Mouse (Mus musculus): ENCODE results near the gene Crybg3. TPM values are rescaled to one million over a fixed set of nuclear protein-coding genes. Genes with fewer than 3 reads are reported as not detected.
A peak's percentile ranks its signal among the peaks of the same experiment; 100 is the strongest.

The Crybg3 gene
- polyA plus RNA-seq (2012; rRNA removed): 3.3 and 4.3 TPM in 2 replicates

DNA sequence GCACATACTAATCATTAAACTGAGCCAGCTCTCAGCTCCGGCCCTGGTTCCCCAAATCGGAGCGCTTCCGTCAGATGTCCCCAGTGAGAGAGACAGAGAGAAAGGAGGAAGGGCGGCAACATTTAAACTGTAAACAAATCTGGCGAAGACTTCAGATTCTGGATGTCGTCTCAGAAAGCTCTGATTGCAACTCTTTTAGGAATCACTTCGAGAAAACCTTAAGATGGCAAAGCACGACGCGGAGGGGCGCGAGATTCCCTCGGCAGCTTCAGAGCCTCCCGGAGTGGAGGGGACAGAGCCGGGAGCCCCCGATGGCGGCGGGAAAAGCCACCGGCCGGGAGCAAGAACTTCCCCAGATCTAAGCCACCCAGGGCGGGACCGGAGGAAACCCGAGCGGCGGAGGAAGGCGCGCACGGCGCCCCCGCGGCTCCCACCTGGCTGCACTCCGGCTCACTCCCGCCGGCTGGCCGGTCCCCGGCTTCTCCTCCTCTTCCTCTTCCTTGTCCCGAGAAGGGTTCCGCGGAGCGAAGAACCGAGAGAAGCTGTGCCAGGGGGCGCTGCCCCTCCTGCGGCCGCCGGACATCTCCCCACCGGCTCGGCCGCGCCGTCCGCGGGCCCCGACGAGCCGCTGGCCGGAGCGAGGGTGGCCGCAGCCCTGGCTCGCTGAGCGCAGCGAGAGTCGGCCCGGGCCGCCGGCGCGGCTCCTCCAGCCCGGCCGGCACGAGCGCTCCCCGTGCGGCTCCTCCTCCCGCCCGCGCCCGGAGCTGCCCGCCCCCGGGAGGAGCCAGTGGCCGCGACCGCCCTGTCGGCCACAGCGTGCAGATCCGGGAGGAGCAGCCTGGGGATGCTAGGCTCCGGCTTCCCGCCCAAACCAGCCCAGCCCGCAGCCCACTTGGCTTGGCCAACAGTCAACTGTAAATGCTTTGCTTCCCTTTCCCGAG, at the start of gene Crybg3:
Gene Crybg3, minus strand, starts transcription at position 669 of the 941 bp plus-strand sequence.
- DNase-seq (ENCODE audit: low read depth, low spot score): no peak
- under 1% methylated on average over 85 of the region's 90 CpGs for WGBS

DNA sequence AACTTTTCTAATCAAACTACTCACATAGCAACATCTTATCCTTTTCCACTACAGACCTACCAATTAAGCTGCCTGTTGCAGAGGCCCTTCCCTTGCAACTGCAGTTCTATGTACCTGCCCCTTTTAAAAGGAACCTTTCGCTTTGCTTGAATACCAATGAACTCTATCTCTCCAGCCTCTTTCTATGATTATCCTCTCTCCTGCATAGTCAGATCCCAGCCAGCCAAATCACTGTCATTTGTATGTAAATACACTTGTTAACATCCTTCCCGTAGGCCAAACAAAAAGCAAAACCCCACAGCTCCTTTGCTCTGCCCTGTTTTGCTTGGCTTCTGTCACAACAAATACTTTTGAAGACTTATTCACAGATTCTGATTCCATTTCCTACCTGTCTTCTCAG, 43.0 kb upstream of the Crybg3 start:
- 60% methylated on average over 2 of the region's 2 CpGs for WGBS
- no peak for DNase-seq (ENCODE audit: low read depth, low spot score)

DNA sequence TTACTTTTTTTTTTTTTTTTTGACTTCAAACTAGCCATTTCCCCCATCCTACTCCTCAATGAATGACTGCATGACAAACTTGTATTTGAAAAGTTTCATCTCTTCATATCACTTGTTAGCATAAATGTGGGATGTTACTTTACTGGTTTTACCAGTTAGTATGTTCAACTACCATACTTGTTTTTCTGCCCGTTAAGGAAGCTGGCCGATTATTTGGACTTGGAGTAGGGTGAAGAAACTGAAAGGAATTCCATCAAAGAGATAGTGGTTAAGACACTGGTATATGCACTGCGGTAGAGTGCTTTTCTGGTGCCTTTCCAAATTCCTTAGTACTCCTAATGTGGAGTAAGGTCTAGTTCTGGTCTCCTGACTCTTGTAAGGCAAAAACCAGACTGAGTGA, 39.2 kb upstream of the Crybg3 start:
- WGBS: 83% methylated on average over 3 of the region's 3 CpGs
- DNase-seq (ENCODE audit: low read depth, low spot score): no peak

DNA sequence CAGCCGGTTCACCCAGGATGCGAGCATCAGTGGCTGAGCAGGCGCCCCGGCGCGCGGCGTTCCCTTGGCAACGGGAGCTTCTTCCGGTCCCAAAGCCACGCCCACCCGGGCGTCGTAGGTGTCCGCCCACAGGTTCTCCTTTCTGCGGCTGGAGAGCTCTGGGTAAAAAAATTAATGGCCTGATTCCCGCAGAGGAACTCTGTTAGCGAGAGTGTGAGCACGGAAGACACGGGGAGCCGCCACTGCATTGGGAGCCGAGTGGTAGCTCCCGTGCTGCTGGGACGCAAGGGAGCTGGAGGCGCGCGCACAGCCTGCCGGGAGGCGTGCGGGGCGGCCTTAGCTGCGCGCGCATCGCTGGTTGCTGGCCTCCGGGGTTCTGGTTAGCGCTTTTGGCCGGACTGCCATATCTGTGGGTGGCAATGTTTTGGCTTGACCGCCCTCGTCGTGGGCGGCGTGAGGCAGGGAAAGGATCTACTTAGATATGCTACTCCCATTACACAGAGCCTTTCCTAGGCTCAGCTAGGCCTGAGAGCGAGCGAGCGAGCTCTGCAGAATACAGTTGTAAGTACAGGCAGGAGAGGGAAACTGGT, 38.4 kb upstream of the Crybg3 start, which contains the start of gene Arl6:
Gene Arl6, minus strand, starts transcription at position 290 of the 590 bp plus-strand sequence.
- DNase-seq (ENCODE audit: low read depth, low spot score): peak; percentile 48
- WGBS: under 1% methylated on average over 46 of the region's 46 CpGs

DNA sequence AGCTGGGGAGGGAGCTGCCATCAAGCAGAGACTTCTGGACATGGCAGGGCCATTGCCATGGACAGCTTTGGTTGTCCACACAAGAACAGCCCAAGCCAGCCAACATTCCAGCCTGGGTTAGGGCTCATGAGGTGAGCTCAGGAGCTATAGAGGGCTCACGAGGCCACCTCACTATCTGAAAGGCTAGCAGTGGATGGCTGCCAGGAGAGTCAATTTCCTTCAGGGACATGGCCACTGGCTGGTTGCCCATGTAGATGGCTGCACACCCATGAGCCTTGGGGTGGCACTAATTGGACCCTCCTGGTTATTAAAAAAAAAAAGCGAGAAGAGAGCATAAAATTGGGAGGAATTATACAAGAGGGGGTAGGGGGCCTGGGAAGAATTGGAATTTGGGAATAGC, 33.8 kb upstream of the Crybg3 start:
- DNase-seq (ENCODE audit: low read depth, low spot score): no peak
- 54% methylated on average over 2 of the region's 2 CpGs for WGBS

DNA sequence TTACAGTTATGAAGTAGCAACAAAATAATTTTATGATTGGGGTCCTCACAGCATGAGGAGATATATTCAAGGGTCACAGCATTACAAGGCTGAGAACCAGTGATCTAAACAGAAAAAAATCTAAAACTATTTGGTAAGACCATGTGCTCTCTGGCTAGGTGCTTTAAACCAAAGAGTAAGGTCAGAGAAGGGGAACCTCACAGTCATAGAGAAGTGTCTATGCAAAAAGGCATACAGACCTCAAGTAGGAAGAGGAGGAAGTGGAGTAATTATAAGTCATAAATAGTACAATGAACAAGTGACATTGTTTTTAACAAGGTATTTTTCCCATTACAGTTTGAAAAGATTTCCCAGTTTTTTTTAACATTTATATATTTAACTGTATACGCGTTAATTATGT, 20.8 kb upstream of the Crybg3 start:
- 91% methylated on average over 2 of the region's 2 CpGs for WGBS
- DNase-seq (ENCODE audit: low read depth, low spot score): no peak

DNA sequence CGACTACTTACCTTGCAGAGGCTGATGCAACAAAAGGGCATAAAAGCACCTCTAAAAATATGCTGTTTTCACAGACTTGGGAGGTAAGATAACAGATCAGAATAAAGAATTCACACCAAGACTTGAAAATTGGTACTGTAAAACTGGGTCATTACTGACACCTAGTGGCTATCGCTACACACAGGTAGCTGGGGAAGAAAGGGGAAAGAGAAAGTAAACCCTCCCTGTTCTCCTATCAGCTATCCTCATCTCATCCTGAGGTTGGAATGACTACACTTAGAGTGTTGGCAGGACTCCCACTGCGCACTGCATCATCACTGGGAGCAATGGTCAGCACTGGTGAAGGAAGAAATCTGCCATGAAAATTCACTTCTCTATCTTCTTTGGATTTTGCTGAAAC, 16.4 kb upstream of the Crybg3 start:
- WGBS: 15% methylated on average over 3 of the region's 3 CpGs

DNA sequence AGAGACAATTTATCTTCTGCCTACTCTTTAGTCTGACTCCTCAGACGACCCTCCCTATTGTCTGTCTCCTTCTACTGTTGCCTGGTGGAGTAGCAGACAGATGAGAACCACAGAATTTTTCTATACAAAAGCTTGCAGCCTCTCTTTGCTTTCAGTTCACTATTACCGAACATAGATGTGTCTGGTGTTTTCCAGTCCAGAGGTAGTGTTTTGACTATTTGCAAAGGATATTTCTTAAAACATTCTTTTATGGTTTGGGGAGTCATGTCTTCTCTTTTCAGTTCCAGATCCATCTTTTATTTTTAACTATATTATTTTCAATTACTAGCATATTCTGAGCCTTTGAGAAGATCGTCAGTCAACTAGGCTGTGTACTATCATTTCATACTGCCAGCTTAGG, 14.9 kb upstream of the Crybg3 start:
- WGBS: 71% methylated on average over 3 of the region's 3 CpGs
- DNase-seq (ENCODE audit: low read depth, low spot score): no peak

More for the DNA sequence above, 16.4 kb upstream of the Crybg3 start:
- DNase-seq (ENCODE audit: low read depth, low spot score): no peak

DNA sequence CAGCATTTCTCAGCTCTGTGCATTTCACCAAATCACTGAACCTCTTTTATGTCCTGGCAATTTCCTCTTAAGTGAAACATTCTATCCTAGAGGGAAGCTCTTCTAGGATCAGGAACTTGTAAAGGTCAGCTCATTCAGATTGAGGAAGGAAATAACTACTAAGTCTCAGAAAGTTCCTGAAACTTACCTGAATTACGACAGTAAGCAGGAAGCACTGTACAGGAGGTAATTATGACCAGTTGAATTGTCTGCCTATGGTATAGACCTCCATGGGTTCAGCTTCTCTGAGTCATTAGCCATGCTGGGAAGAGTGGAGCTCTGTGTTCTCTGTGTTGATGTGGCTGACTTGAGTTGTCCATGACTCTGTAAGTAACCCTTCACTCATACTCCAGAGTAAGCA, 10.0 kb upstream of the Crybg3 start:
- DNase-seq (ENCODE audit: low read depth, low spot score): no peak
- 52% methylated on average over 1 of the region's 1 CpGs for WGBS

DNA sequence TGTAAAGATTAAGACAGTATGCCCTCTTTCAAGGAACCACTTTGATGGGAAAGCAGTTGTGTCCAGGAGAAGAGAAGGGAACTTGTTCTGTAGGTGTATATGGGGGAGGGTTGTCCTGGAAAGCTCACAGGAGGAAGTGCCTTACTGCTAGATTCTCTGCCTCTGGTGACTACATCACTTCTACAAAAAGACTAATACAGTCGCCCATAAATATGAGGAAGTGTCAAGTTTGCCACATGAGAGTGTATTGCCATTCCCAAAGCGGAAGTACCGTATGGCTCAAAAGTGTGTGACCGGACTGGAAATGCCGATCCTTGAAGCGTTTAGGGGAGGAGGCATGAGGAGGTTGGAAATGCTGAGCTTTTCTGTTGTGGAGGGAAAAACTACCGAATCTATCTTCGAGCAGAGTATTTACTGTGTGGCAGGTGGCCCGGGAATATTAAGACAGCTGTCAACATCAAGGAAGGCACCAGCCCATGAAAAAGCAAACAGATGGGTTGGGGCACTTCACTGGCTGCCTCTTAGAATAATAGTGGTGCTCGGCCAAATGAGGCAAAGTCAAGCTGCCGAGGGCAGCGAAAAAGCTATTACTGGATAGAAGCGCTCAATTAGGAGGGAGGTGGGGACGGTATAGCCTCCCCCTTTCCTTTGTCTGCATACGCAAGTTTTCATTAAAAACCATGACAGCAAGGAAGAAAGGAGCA, 3.5 kb upstream of the Crybg3 start:
- no peak for DNase-seq (ENCODE audit: low read depth, low spot score)
- WGBS: 32% methylated on average over 15 of the region's 15 CpGs

DNA sequence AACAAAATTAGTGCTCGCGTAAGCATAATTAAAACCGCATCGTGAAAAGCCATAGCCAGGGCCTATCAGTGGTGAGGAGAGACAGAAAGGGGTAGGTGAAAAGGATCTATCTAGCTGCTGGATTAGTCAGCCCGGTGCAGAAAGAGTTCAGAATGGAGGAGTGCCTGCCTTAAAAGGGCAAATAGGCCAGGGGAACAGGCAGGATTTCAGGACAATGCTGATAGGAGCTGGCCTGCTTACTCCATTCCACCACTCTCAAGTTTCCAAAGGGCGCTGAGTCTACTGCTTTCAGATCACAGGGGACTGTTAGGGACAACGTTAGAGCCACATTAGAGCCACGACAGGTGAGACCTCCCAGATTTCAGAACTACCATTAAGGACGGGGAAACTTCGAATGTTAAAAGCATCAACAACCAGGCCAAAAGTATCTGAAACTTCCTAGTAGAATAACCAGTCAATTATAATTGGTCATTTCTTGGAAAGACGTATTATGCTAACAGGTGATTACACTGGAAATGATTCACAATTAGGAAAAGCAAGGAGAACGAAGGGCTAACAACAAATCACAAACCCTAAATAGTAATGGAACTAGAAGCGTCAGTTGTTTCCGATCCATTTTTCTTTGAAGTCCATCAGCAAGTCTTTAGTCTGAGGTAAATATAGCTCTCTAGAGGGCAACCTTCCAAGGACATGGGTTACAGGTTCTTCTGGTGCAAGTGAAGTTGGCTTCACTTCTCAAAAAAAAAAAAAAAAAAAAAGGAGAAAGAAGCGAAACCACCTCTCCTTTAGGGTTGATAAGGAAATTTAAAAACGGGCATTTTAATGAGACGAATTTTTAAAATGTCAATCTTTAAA, 1.1 kb downstream of the Crybg3 start:
- no peak for DNase-seq (ENCODE audit: low read depth, low spot score)
- WGBS: 34% methylated on average over 17 of the region's 17 CpGs

DNA sequence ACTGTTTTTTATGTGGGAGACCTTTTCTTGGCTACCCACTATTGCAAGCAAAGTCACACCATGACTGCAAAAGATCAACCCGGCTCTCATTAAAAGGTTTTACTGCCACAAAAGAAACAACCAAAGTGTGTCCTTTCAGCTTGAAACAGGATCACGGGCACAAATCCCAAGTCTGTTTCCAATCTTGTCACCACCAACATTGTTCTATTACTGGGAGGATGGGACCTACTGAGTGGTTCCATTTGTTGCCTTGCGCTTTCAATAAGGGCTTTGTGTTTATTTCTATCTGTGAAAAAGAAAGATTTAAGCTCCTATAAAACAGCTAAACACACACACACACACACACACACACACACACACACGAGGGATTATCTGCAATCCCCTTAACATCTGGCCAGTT, 1.8 kb downstream of the Crybg3 start:
- no peak for DNase-seq (ENCODE audit: low read depth, low spot score)
- WGBS: 46% methylated on average over 4 of the region's 4 CpGs

DNA sequence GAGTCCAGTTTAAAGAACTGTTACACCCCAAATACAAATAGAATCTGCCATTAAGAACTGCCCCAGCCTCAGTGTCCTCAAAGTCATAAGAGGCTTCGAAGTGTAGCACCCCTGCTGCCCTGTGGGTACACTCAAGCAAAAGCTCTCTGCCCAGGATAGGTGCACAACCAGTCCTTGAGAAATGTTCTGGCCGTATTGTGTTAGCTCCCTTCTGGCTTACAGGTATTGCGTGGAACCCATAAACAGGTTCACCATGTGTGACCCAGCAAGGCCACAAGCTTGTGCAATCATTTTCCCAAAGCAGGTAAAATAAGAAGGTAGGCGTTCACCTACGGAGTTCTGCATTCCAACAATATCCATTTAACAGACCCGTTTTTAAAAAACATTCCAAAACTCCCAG, 3.5 kb downstream of the Crybg3 start:
- DNase-seq (ENCODE audit: low read depth, low spot score): no peak
- 94% methylated on average over 6 of the region's 6 CpGs for WGBS

DNA sequence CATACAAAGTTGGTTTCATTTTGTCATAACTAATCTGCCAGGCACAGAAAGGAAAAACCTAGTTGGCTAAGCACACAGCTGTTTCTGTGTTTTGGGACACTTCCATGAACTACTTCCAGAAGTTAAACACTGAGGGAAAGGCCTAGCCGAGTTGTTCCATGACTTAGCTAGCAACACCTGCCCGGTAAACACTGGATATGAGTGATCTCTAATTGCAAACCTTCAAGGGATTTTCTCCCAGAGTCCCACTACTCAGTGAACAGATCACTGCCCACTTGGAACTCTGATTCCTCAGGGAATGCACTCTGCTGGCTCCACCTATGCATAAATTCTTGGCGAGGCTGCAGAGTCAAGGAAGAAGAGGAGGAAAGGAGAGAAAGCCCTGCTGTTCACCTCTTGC, 6.1 kb downstream of the Crybg3 start:
- 47% methylated on average over 3 of the region's 3 CpGs for WGBS
- DNase-seq (ENCODE audit: low read depth, low spot score): no peak

DNA sequence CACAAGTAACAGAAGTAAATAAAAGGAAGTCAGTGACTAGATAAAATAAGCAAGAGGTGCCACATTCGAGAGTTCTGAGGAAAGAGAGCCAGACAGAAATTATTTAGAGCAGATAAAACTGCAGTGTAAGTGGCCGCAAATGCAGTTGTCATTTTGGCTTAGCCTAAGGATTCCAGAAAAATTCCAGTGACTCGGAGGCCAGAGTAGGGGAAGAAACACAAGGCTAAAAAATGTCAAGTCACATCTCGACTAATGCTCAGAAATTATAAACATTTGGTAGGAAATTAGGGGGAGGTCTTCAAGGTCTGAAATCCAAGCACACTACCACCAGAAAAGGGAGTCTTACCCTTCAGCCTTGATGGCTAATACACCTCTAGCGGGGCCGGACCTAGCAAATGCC, 10.0 kb downstream of the Crybg3 start:
- DNase-seq (ENCODE audit: low read depth, low spot score): no peak
- 67% methylated on average over 6 of the region's 6 CpGs for WGBS

DNA sequence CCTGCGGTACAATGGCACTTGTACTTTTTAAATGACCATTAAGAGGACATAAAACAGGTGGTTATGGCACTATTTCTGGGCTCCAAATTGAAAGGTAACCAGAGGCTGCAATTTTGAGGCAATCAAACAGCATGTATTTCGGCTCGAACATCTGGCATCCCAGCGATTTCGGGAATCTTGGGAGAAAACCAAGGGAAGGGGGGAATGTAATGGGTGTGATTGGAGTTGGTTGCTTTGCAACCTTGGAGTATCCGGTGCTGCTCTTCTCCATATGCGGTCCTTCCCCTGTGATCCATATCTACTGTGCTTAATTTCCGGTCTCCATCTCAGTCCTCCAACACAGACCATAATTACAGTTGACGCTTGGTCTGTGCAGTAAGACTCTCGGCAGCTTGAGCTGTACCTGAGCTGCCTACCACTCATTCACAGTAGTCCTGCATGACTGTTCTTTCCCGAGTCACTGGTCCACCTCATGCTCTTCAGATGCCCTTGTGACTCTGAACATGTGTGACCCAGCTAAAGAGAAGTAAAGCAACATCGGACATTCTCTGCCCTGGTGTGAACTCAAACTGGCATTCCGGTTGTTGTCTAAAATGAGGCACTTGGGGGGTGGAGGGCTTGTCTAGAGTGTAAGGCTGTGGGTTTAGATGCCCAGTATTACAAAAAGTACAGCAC, 12.3 kb downstream of the Crybg3 start:
- WGBS: 90% methylated on average over 13 of the region's 13 CpGs
- no peak for DNase-seq (ENCODE audit: low read depth, low spot score)

DNA sequence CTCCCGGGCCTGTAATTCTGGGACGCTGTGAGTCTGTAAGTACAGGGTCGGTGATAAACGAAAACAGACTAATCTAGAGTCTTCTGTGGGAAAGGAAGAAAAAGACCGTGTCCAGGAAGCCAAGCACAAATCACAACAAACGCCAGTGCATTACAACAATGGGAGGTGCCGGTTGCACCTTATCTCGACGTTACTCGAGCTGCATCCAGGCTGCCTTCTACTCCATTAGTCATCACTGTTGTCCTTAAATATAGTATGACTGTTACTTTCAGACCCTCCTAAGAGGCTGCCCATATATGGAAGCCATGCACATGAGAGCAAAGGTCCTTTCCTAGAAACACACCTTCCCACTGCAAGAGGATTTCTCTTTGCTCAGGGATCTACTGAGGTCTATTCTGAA, 13.0 kb downstream of the Crybg3 start:
- 78% methylated on average over 10 of the region's 10 CpGs for WGBS
- DNase-seq (ENCODE audit: low read depth, low spot score): no peak

DNA sequence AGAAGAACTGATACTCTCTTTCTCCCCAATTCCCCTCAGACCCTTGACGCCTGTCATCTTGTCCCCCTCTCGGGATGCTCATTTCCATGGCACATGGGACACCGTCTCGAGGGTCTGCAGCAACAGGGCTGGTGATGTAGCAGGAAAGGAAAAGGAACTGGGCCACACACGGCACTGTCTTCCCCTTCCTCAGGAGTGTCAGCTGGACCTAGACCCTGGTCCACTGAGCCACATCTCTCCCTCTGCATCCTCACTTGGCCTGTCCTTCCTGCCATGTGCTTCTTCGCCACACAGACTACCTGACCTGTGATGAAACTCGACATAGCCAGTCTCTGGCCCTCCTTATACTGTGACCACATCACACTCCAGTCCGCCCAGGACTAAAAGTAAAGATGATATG, 13.9 kb downstream of the Crybg3 start:
- 91% methylated on average over 8 of the region's 8 CpGs for WGBS
- no peak for DNase-seq (ENCODE audit: low read depth, low spot score)

DNA sequence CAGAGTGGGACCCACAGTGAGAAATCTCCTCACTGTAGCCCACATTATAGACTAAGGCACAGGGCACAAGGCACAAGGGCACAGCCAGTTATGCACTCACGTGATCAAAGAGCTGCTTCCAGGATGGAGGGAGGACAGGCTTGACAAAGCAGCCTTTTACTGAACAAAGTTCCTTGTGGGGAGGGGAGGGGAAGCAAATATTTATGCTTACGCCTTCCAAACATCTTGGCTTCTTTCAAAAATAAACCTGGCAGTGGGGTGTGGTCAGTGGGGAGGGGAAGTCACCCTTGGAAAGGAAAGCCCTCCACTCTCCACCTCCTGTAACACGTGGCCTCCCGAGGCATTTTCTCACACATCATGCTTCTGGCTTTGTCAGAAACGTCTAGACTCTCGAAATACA, 14.5 kb downstream of the Crybg3 start:
- DNase-seq (ENCODE audit: low read depth, low spot score): no peak
- WGBS: 26% methylated on average over 6 of the region's 6 CpGs
